Mouse (Mus musculus) adrenal gland, adult 8-10 months (tissue): ENCODE results near the gene Ephb1. TPM values are rescaled to one million over a fixed set of nuclear protein-coding genes. Genes with fewer than 3 reads are reported as not detected.

Experiments
- DNase-seq: peaks from one replicate; pipeline ENCODE4 v3.0.0; 2022
- total RNA-seq, 4 experiments: library from RNA; stranded (reverse); gene quantifications; 2 replicates each; pipeline ENCODE4 v1.2.4; 2022

Ephb1 gene
- total RNA-seq, 4 experiments from 2014 or later, result 1.2 to 3.1 (median 2.0) TPM

DNA sequence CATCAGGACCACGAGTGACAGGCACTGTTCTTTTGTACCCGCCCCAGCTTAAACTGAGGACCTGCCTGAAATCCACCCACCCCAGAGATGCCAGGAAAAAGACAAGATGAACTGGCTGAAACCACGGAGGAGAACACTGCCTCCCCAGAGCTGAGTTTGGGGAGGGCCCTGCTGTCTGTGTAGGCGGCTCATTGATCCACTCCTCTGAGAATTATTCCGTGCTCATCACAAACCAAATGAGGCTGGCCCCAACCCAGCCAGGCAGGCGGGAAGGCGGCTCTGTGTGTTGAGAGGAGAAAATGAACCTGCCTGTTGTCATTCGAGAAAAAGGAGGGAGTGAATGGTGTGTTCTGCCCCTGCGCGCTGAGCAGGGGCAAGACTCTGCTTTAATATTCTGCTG lies 2.8 kb downstream of the Ephb1 start:
- no peak for DNase-seq

GRCm38 (mm10) chr9:102351221-102351620 lies 3.3 kb downstream of the Ephb1 start:
- no peak for DNase-seq

DNA sequence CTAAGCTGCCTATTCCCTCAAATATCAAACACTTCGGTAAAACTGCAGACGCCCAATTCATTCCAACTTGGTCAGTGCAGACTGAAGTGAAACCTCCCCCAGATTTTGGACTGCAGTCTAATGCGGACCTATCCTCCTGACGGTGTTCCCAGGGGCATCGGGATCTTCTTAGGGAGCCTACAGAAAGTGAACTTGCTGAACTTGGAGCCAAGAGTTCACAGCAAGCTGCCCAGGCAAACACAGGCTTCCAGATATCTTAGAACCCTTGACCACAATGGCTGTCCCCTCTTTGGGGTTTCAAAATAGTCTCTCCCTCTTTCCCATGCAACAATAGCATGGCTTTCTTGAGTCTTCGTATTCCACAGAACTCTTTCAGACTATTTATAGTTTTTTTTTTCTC lies 3.8 kb downstream of the Ephb1 start:
- no peak for DNase-seq

DNA sequence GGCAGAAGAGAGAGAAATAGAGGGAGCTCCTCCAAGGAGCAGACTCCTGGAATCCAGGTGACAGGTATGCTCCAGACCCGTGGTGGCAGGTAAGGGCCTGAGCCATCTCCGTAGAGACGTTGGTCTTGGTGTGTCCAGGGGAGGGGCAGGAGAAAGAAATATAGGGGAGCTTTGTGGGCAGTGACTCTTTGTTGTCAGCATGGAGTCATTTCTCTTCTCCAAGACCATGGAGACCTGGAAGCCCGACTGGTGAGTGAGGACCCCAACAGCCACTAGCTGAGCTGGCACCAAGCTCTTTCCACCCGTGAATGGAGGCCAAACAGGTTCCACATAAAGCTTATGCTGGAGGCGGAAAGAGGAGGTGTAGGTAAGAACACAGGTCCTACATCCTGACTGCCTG lies 4.4 kb downstream of the Ephb1 start:
- no peak for DNase-seq

DNA sequence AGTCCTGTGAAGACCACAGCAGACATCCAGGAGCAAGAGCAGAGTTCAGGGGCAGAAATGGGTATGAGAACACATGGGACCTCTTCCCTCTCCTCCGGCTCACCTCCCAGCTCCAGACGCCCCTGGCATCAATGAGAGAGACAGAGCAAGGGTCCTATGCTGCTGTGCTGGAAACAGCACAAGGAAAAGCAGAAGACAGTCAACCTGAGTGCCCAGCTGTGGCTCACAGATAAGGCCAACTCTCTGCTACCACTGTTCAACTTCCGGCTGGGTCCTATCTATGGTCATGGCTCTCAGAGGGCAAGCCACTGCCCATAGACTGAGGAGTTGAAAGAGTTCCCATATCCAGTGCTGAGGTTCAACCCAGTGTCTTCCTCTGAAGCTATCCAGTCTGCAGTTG lies 7.7 kb downstream of the Ephb1 start:
- no peak for DNase-seq

GRCm38 (mm10) chr9:102345474-102345873 lies 9.0 kb downstream of the Ephb1 start:
- DNase-seq, result no peak

DNA sequence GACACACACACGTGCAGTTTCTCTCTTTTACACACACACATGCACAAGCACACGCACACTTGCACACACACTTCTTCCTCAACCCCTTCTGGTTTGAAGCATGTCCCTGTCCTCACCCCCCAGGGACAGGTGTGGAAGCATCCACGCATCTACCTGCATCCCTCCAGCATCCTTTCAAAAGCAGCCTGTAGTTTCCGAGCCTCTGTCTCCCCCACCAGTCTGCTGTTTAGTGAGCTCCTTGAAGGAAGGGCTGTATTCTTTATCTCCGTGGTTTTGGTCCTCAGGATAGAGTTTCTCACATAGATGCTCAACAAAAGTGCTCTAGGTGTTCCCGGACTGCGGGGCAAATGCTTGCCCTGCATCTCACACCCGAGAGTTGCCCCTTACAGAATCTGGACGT lies 9.4 kb downstream of the Ephb1 start:
- DNase-seq, result no peak

- no peak for DNase-seq
Measured at GRCm38 (mm10) chr9:102344086-102344930, 10.2 kb downstream of the Ephb1 start.

DNA sequence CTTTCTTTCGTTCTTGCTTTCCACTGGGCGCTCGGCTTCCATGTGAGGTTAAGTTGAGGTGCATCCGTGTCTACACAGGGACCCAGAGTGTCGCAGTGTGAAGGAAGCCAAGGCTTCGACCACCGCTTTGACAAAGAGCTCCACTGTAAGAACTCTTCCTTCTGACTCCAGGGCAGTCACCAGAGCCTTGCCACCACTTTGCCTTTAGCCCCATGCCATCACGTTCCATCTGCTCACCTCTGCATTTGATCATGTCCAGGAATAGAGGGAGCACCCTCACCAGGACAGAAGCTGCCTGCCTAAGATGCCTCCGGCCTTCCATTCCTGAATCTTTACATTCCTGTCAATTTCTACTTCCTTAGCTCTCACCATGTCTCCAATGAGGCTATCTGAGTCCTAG lies 11.4 kb downstream of the Ephb1 start:
- no peak for DNase-seq

GRCm38 (mm10) chr9:102342026-102342425 lies 12.5 kb downstream of the Ephb1 start:
- DNase-seq, result no peak

DNA sequence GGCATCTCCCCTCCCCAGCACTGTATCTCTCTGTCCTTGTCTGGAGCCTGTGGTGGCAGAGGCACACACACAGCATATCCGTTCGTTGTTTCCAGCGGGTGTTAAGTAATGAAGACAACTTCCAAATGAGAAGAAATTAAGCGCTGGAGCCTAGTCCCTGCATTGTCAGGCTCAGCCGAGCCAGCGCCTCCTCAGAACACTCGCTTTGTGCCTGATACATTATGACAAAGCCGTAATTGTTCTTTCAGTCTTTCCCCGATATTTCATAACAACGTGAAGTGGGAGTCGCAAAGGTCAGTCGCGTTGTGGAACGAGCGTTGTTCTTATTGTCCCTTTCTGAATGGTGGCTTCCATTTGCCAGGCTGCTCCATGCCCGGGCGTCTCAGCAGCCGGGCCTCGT lies 13.7 kb downstream of the Ephb1 start:
- DNase-seq, result no peak

- DNase-seq, result peak; percentile 29
Measured at GRCm38 (mm10) chr9:102335571-102336282, 18.8 kb downstream of the Ephb1 start.

GRCm38 (mm10) chr9:102330266-102331060 lies 24.0 kb downstream of the Ephb1 start:
- no peak for DNase-seq

GRCm38 (mm10) chr9:102327625-102328150 lies 26.8 kb downstream of the Ephb1 start:
- DNase-seq, result no peak

GRCm38 (mm10) chr9:102315436-102315835 lies 39.1 kb downstream of the Ephb1 start:
- DNase-seq, result no peak

DNA sequence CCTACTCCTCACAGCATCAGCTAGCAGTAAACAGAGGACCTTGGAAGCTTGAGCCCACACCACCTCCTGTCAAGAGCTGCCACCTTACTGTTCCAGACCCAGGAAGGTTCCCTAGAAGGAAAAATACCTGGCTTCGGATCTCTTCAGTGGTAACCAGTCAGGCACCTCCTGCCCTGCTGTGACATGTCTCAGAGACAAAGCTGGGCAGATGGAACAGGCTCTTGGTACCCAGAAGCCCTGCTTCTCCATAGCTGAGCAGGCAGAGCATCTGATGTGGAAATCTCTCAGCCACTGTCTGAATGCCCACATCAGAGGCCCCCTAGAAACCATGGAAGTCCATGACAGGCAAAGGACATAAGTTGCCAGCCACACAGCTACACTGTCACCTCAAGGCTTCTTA lies 39.7 kb downstream of the Ephb1 start:
- no peak for DNase-seq

GRCm38 (mm10) chr9:102310431-102310830 lies 44.1 kb downstream of the Ephb1 start:
- peak; percentile 6 for DNase-seq

DNA sequence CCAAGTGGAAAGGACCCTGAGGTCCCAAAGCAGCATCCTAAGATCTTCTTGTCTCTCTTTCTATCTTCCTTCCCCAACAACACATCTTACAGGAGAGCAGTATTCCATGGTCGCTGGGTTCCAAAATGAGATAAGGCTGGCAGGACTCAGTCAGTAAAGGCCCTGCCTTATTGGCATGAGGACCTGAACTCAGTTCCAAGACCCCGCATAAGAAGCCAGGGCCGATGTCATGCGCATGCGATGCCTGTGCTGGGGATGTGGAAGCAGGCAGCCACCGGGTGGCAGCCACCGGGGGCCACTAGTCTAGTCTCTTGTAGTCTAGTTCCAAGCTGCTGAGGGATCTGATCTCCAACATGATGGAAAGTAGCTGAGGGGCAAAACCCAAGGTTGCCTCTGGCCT lies 45.2 kb downstream of the Ephb1 start:
- no peak for DNase-seq

DNA sequence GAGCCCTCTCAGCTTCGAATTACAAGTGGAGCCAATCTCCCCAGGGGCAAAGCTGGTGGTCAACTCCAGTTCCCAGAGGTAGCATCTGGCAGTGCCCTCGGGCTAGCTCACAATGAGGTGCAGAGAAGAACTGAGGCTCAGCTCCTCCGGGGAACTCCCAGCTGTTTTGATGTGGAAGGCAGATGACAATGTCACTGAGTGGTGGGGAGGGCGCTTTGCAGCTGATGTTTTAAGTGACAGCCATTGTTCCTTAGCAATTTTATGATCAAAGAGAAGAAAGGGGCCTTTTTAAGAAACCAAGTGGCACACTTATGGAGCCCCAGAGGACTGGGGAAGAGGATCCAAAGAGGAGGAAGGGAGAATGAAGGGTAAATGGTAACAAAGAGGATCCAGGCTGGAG lies 46.8 kb downstream of the Ephb1 start:
- DNase-seq, result no peak

- peak; percentile 21 for DNase-seq
Measured at GRCm38 (mm10) chr9:102306645-102307415, 47.7 kb downstream of the Ephb1 start.

DNA sequence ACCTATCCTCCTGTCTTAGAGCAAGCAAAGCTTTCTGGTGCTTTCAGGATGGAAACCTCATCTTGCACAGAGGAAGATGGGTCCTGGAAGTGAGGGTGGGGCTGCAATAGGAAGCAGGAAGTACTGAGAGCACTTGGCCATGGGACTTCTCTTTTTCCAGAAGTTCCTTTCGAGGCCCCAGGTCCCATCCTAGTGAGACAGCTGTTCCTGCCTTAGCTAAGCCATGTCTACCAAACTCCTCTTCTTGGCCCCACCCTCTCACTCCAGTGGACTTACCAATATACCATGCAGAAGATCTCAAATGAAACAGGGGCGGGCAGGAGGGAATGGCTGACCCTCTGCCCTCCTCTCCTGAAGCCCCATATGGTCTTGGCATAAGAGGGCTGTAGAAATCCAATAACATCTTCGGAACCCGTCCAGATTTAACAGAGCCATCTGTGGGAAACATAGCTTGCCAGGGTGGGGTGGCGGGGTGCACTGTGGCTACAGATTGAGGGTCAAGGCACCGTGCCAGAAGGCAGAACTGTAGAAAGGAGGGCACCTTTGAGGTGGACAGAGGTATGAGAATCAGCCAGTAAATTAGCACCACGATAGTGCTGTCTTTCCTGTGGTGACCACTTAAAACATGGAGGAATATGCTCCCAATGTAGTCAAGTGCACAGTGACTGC lies 48.9 kb downstream of the Ephb1 start:
- DNase-seq, result no peak
